Mouse (Mus musculus) thymus, adult 2 months (tissue): ENCODE data around the gene Fbxo5.

Experiments used
- CTCF ChIP-seq: fragments of 200-500 bp; IDR thresholded peaks from 2 replicates; pipeline ENCODE4 v1.5.1; 2012; ENCODE audit warnings: mild to moderate bottlenecking, control low read depth, low read length, moderate library complexity, borderline replicate concordance; ENCODE audit not compliant: control insufficient read depth, poor library complexity, insufficient read depth; ENCODE audit errors: extremely low read depth
- POLR2A ChIP-seq: fragments of 200-500 bp; IDR thresholded peaks from 2 replicates; pipeline ENCODE4 v1.6.1; 2012; ENCODE audit warnings: mild to moderate bottlenecking, low read length, control low read depth, moderate library complexity; ENCODE audit not compliant: control insufficient read depth, poor library complexity, insufficient read depth; ENCODE audit errors: extremely low read depth

- TF ChIP-seq POLR2A (no peak), CTCF (no peak)
These were observed 1.0 kb upstream of the Fbxo5 start for GRCm38 (mm10) chr10:5806416-5806815.
